Mouse (Mus musculus) Muller cell, postnatal 12 days (primary cell): ENCODE measurements at regions not wholly inside any gene's neighbourhood (a gene's known extent, or its start where the extent isn't known, plus 50 kb on each side); places are given as distances from the start of the nearest gene placed in this dataset.
"Not testable (repeated sequence)": the region's sequence is repeated elsewhere in the genome, so short reads cannot be mapped to it uniquely, and the experiment has no call there.

ENCODE experiments used
- DNase-seq: peaks from one replicate; pipeline ENCODE4 v3.0.0-alpha.2; 2015; ENCODE audit errors: inconsistent ontology term

GRCm38 (mm10) chr4:23567827-23568226 is 928.4 kb upstream of the Mms22l start:
- DNase-seq, result no peak

DNA sequence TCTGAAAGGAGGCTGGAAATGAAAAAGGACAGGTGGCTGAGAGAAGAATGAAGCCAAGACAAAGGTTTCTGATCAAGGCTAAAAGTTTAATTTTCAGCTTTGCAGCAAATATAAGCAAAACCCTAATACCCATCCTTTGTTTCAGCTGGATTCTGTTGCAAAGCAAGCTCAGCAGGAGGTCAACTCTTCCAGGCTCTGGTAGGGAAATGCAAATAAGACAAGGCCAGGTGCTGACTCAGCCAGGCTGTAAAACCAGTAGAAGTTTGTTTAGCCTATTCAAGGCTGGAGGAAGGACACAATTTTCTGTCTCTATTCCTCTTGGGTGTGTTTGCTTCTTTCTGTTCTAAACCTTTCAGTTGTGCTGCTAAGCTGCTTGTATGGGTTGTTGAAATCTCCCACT is 923.2 kb upstream of the Mms22l start:
- no peak for DNase-seq

DNA sequence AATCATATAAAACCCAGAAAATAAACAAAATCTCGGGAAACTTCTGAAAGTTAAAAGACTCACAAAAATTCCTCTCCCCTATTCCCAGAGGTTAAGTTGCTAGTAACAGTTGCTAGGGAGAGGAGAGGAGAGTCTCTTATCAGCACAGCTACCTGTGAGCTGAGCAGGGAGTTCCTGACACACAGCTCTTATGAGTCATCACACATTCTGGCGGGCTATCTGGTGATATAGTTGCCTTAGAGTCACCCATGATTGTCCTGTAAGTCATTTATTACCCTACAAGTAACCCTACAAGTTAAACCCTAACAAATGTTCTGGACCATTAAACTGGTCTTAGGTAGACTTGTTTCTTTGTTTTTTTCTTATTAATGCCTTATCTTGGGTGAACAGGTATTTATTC is 908.8 kb upstream of the Mms22l start:
- DNase-seq, result no peak

DNA sequence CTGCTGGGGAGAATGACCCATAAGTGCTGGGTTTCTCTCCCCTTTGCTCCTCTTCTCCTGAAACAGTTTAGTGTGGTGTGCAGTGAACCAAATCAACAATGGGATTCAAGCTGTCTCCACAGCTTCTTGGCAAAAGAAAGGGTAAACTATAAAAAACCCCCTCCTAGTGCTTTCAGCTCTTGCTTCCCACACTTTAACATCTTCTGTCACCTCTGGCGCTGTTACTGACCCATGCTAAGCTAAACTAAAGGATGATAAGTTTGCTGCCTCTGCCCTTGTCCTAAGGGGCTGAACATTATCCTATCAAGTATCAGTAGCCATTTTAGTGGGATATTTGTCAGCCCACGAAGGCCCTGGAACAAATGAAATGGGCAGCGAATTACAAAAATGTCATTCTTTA is 905.4 kb upstream of the Mms22l start:
- DNase-seq, result peak; percentile 12

DNA sequence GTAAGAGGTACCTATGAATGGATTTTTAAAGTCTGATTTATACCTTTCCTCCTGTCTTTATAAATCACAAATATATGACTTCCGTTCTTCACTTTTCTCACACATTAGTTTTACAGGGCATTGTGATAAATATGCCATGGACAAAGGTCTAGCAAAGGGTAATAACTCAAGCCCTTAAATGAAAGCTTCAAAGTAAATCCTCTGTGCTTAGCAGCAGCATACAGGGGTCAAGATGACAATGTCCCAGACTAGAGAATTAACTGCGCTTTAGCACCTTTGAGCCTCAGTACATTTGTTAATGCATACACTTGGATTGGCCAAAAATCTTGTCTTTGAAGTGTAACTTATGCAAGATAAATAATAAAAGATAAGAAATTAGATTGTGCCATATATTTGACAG is 904.7 kb upstream of the Mms22l start:
- no peak for DNase-seq

DNA sequence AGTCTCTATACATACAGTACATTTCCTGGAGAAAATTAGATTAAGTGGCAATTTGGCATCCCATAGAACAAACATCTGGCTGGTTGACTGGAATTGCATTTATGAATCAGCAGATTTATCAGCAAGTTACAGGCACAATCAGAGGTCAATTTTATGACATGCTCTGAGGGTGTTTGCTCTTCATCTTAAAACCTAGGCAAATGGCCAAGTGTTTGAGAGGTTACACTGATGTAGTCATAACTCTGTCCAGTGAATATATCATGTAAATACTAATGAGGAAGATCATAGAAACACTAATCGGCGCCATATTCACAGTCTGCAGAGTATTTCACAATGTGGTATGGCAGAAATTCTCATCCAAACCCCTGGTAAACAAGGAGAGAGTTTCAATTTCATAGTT is 896.2 kb upstream of the Mms22l start:
- no peak for DNase-seq

- DNase-seq, result peak; percentile 88
Measured at GRCm38 (mm10) chr4:23601426-23602293, 894.6 kb upstream of the Mms22l start.

GRCm38 (mm10) chr4:23602294-23602932 is 893.8 kb upstream of the Mms22l start:
- DNase-seq, result no peak

DNA sequence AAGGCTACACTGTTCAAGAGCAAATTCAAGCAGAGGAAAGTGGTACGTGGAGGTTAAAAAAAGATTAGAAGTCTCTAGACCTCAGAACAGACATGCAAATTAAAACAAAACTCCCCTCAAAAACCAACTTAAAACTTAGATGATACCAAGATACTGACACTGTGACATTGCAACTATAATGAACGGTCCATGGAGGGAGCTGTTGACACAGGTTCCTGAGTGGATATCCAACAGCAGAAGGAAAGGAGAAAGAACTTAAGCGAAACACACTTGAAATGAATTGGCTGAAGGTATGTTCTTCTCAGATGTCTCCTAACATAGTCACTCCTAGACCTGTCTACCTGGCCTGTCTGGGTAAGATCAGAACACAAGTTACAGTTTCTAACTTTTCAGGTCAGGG is 888.9 kb upstream of the Mms22l start:
- no peak for DNase-seq

- DNase-seq, result no peak
Measured at GRCm38 (mm10) chr4:23621208-23621607, 875.0 kb upstream of the Mms22l start.

DNA sequence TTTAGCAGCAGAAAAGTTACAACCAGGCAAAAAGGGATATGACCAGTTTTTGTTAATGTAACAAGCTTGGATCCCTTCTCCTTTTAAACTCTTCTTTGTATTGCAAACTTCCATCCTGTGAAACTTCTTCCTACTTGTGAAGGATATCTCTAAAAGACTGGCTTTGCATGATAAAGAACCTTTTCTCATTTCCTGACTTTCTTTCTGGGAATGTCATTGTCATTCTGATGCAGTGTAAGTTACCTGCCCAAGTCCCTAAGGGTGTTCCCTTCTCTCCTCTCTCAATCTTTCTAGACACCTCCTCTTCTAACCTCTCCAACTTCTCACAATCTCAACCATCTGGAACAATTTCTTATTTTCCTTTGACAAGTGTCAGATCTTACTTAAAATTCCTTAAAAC is 874.0 kb upstream of the Mms22l start:
- no peak for DNase-seq

GRCm38 (mm10) chr4:23636231-23636928 is 859.9 kb upstream of the Mms22l start:
- peak; percentile 11 for DNase-seq

DNA sequence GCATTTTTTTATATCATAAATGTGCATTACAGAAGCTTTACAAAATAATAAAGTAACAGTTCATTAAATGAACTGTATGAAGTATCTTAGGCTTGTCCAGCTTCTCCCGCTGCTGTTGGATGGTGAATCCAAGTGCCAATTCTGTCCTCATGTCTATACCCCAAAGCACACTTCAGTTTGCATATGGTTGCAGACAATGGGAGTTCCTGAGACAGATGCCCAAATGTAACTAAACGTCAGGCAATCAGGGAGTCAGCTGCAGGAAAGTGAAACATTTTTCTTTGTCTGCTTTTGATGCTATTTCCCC is 859.4 kb upstream of the Mms22l start:
- DNase-seq, result no peak

- not testable (repeated sequence) for DNase-seq
Measured at GRCm38 (mm10) chr4:23656671-23657070, 839.6 kb upstream of the Mms22l start.

DNA sequence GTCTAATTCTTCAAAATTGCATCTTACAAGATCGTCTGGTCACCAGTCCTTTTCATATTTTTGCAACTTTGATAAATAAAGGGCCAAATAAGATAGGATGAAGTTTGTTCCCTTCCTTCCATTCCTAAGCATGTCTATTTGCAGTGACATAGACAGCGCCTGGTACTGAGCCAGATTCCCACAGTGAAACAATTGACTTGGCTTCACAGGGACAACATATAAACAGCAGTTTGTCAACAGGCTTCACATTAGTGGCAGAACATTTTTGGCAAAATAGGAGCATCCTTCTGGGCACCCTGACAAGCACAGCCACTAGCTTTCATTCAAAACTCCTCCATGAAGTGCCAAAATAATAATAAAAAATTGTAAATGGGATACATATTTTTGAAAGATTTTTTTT is 827.4 kb upstream of the Mms22l start:
- DNase-seq, result no peak

- DNase-seq, result peak; percentile 68
Measured at GRCm38 (mm10) chr4:23703626-23704025, 792.6 kb upstream of the Mms22l start.

GRCm38 (mm10) chr4:23710716-23711115 is 785.5 kb upstream of the Mms22l start:
- no peak for DNase-seq

DNA sequence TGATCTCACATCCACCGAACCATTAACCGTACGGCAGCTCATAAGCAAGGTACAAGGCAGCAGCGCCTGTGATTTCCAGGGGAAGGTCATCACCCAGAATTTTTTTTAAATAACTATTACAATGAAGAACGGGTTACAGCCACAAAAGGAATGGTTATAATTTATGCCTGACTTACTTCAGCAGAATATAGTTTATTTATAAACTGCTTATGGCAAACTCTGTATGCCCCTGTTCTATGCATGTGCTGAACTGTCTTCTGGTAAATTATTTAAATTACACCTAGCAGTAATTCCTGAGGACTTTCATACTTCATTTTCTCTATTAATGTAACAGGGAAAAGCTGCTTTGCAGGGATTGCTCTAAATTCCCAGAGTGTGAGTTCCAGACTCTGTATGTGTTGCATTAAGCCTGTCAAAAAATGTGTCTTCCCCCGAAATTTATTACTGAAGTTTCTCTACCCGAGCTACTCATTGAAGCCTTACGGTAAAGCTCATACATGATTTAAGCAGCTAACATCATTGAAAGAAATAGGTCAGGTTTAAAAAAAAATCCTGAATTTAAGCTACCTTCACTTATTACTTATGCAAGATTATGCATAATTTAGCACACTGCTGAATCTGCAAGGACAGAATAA is 782.4 kb upstream of the Mms22l start:
- DNase-seq, result no peak

GRCm38 (mm10) chr4:23727846-23728245 is 768.4 kb upstream of the Mms22l start:
- no peak for DNase-seq

DNA sequence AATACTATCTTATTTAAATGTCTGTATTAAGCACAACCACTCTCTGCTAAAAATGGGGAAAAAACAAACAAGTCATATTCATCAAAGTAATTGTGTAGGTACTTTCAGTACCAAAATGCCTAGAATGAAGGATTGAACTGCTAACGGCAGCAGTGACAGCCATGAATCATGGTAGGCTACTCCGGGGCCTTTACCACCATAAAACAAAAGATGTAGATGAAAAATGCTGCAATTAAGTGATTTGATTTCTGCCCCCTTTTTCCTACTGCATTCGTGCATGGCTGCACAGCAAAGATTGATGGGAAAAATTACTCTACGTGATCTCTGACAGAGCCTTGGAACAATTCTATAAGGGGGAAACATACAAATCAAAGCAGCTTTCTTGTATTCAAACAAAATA is 763.8 kb upstream of the Mms22l start:
- no peak for DNase-seq

- no peak for DNase-seq
Measured at GRCm38 (mm10) chr4:23744079-23744478, 752.2 kb upstream of the Mms22l start.

DNA sequence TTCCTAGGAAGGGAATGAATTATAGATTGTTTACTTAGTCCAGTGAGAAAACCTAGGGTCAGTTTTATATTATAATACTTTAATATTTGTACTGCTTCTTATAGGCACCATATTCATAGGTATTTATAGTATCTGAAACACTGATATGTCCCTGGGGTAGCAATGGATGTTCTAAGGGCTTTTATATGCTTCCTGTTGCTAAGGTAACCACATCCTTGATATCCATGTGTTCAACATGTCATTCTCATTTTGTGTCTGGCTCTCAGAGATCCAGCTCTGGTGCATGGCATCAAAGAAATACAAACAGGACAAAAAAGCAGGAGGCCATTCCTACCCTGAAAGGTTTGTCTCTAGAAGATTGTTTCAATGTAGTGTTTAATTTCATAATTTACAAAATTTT is 738.2 kb upstream of the Mms22l start:
- no peak for DNase-seq
